Mouse (Mus musculus) stomach, postnatal 0 days (tissue): ENCODE data around the gene Qrich1. TPM values are rescaled to one million over a fixed set of nuclear protein-coding genes. Genes with fewer than 3 reads are reported as not detected.

ENCODE experiments used
- ATAC-seq: fragments of 200-750 bp; cut with Nextera tagmentation; 2 replicates; pipeline ENCODE4 v1.8.0; 2017; ENCODE audit not compliant: low FRiP score, low TSS enrichment
- DNase-seq: peaks from one replicate; pipeline ENCODE4 v3.0.0-alpha.2; 2016; ENCODE audit warnings: low spot score
- H3K27ac ChIP-seq: fragments of 300-500 bp; sonication (generic); replicated peaks from 2 replicates; pipeline ENCODE4 v1.5.1; 2014; ENCODE audit warnings: mild to moderate bottlenecking, control low read depth
- H3K27me3 ChIP-seq: fragments of 300-500 bp; sonication (generic); 2 replicates; pipeline ENCODE4 v1.6.1; 2014; ENCODE audit warnings: low read length; ENCODE audit not compliant: control insufficient read depth, insufficient read depth
- H3K36me3 ChIP-seq: fragments of 300-500 bp; sonication (generic); 2 replicates; pipeline ENCODE4 v1.6.1; 2014; ENCODE audit warnings: low read length, mixed read lengths; ENCODE audit not compliant: control insufficient read depth, insufficient read depth
- H3K4me1 ChIP-seq: fragments of 300-500 bp; sonication (generic); replicated peaks from 2 replicates; pipeline ENCODE4 v1.6.1; 2014; ENCODE audit warnings: antibody characterized with exemption; ENCODE audit not compliant: control insufficient read depth, insufficient read depth
- H3K4me2 ChIP-seq: fragments of 300-500 bp; sonication (generic); replicated peaks from 2 replicates; pipeline ENCODE4 v1.6.1; 2014; ENCODE audit warnings: low read depth, mild to moderate bottlenecking, control low read depth, moderate library complexity
- H3K4me3 ChIP-seq: fragments of 300-500 bp; sonication (generic); 2 replicates; pipeline ENCODE4 v1.5.1; 2014; ENCODE audit warnings: low read depth, low read length, control low read depth
- H3K9ac ChIP-seq: fragments of 300-500 bp; sonication (generic); 2 replicates; pipeline ENCODE4 v1.6.1; 2014; ENCODE audit warnings: mild to moderate bottlenecking, low read length, control low read depth, mixed read lengths
- H3K9me3 ChIP-seq: fragments of 300-500 bp; sonication (generic); 2 replicates; pipeline ENCODE4 v1.6.1; 2016; ENCODE audit warnings: low read length; ENCODE audit not compliant: control insufficient read depth
- CTCF ChIP-seq: IDR thresholded peaks from 2 replicates; pipeline ENCODE4 v1.5.1; 2016; ENCODE audit warnings: antibody characterized with exemption, low read depth, mild to moderate bottlenecking, moderate library complexity
- EP300 ChIP-seq: optimal IDR thresholded peaks from 2 replicates; pipeline ENCODE3; 2016; ENCODE audit warnings: antibody characterized with exemption
- WGBS: fragments of 180-500 bp; shearing (Covaris S2); extraction: QIAGEN DNeasy Blood & Tissue Kit; methylation state at CpG from one replicate; pipeline ENCODE4 v1.1.7; 2014; 5-methylcytosine and 5-hydroxymethylcytosine counted together
- polyA plus RNA-seq: library from polyadenylated mRNA; unstranded; fragments of >200 nt; fragmentation: Nextera tagmentation; extraction: Ambion mirVana; gene quantifications from 2 replicates; pipeline ENCODE4 v1.2.1, GENCODE M21; 2015

The Qrich1 gene
- polyA plus RNA-seq, 1 experiment from 2014 or later = 47.7 TPM

- H3K4me2 ChIP-seq = no peak overlapping the region
- no peak for ATAC-seq
- no peaks in the 10 kb centered on the region for H3K27me3 ChIP-seq
- no peak overlapping the region for H3K27ac ChIP-seq
- H3K9ac ChIP-seq = no peak overlapping the region
- 91% methylated on average over 19 of the region's 19 CpGs for WGBS
- no peak overlapping the region for H3K4me3 ChIP-seq
- TF ChIP-seq EP300 (no peak), CTCF (no peak)
- no peaks in the 10 kb centered on the region for H3K9me3 ChIP-seq
- H3K36me3 ChIP-seq = peaks cover 32% of the 10 kb centered on the region
- no peaks in the 10 kb centered on the region; the same call in 1 of the 2 replicates for H3K4me1 ChIP-seq
- no peak for DNase-seq
Observed at GRCm38 (mm10) chr9:108485301-108485875, 31.2 kb upstream of the Qrich1 start.

- H3K9me3 ChIP-seq = no peaks in the 10 kb centered on the region
- H3K36me3 ChIP-seq = peaks cover 32% of the 10 kb centered on the region
- no peaks in the 10 kb centered on the region for H3K27me3 ChIP-seq
- ATAC-seq (no peak), DNase-seq (no peak)
- WGBS = 91% methylated on average over 8 of the region's 8 CpGs
- TF ChIP-seq CTCF = no peak
- TF ChIP-seq EP300 = no peak
- H3K9ac ChIP-seq = no peak overlapping the region
- H3K4me1 ChIP-seq = peaks cover 3% of the 10 kb centered on the region; the same call in 1 of the 2 replicates
- no peak overlapping the region for H3K4me3 ChIP-seq
- H3K4me2 ChIP-seq = no peak overlapping the region
- H3K27ac ChIP-seq = no peak overlapping the region
Observed at GRCm38 (mm10) chr9:108486973-108487530, 29.6 kb upstream of the Qrich1 start.

- TF ChIP-seq CTCF (no peak), EP300 (no peak)
- no peaks in the 10 kb centered on the region for H3K9me3 ChIP-seq
- no peak for DNase-seq
- H3K27ac ChIP-seq = no peak overlapping the region
- H3K4me2 ChIP-seq = no peak overlapping the region
- H3K4me1 ChIP-seq = peaks cover 4% of the 10 kb centered on the region; the same call in 1 of the 2 replicates
- H3K36me3 ChIP-seq = peaks cover 32% of the 10 kb centered on the region
- ATAC-seq = no peak
- 93% methylated on average over 12 of the region's 17 CpGs for WGBS
- no peaks in the 10 kb centered on the region for H3K27me3 ChIP-seq
- no peak overlapping the region for H3K9ac ChIP-seq
- H3K4me3 ChIP-seq = no peak overlapping the region
Observed at GRCm38 (mm10) chr9:108488403-108488802, 28.2 kb upstream of the Qrich1 start.

- peak overlapping the region; percentile 99; the same call in 1 of the 2 replicates for H3K27ac ChIP-seq
- H3K9me3 ChIP-seq = no peaks in the 10 kb centered on the region
- no peak for DNase-seq
- H3K4me3 ChIP-seq = no peak overlapping the region
- no peaks in the 10 kb centered on the region for H3K27me3 ChIP-seq
- 96% methylated on average over 20 of the region's 20 CpGs for WGBS
- no peak for ATAC-seq
- TF ChIP-seq CTCF (no peak), EP300 (no peak)
- no peak overlapping the region for H3K9ac ChIP-seq
- H3K4me2 ChIP-seq = no peak overlapping the region
- H3K36me3 ChIP-seq = peaks cover 36% of the 10 kb centered on the region
- peaks cover 4% of the 10 kb centered on the region; the same call in 1 of the 2 replicates for H3K4me1 ChIP-seq
Observed at GRCm38 (mm10) chr9:108489215-108489614, 27.4 kb upstream of the Qrich1 start.

GRCm38 (mm10) chr9:108489702-108490558 is 26.7 kb upstream of the Qrich1 start:
- Histone ChIP-seq H3K4me1 (peaks cover 4% of the 10 kb centered on the region; the same call in 1 of the 2 replicates), H3K4me2 (peak overlapping the region; percentile 84), H3K27me3 (no peaks in the 10 kb centered on the region), H3K36me3 (peaks cover 37% of the 10 kb centered on the region), H3K27ac (peak overlapping the region; percentile 99), H3K9ac (peak overlapping the region; percentile 96), H3K9me3 (no peaks in the 10 kb centered on the region), H3K4me3 (peak overlapping the region; percentile 96)
- no peak for TF ChIP-seq EP300
- TF ChIP-seq CTCF = no peak
- no peak; the same call in 1 of the 2 replicates for ATAC-seq
- WGBS = 54% methylated on average over 26 of the region's 26 CpGs
- DNase-seq = no peak
